Mouse (Mus musculus): ENCODE data around the gene Aldoc. TPM values are rescaled to one million over a fixed set of nuclear protein-coding genes. Genes with fewer than 3 reads are reported as not detected.
A peak's percentile ranks its signal among the peaks of the same experiment; 100 is the strongest.

The Aldoc gene
- polyA plus RNA-seq, 1 experiment = 43.5 TPM

- Histone ChIP-seq H3K27ac (ENCODE audit: insufficient read depth, low read depth, low read length) (no peak overlapping the region), H3K27me3 (replicated peaks; ENCODE audit: control insufficient read depth, insufficient read depth, low read length) (no peaks in the 10 kb centered on the region), H3K4me1 (ENCODE audit: control insufficient read depth, insufficient read depth, low read length) (0 out of 2 replicates have a peak, but pooled peaks cover 4% of the 10 kb centered on the region), H3K36me3 (ENCODE audit: control insufficient read depth, insufficient read depth, low read length) (no peaks in the 10 kb centered on the region), H3K4me3 (ENCODE audit: insufficient read depth, low read depth, low read length) (no peak overlapping the region)
- no peak for TF ChIP-seq POLR2A (IDR thresholded peaks at IDR 0.05; ENCODE audit: low read depth, low read length)
- no peak for TF ChIP-seq CTCF (conservative IDR thresholded peaks at IDR 0.05; ENCODE audit: insufficient read depth, insufficient read length, low read depth, low read length)
- WGBS = 83% methylated on average over 12 of the region's 12 CpGs
- DNase-seq = no peak
Observed at GRCm38 (mm10) chr11:78332676-78333075, 9.9 kb downstream of the Aldoc start.

DNA sequence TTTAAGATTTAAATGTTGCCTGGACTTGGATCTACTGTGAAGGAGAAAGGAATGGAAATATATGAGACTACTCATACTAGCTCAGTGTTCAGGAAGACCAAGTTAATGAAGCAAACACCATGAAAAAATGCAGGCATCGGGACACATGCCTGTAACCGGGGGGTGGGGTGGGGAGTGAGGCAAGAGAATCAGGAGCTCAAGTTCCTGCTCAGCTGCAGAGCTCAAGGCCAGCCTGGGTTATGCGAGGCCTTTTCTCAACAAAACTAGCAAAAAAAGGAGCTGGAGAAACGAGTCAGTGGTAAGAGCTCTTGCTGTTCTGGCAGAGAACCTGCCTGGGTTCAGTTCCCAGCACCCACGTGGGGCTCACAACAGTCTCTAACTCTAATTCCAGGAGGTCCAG lies 11.2 kb downstream of the Aldoc start:
- WGBS = 74% methylated on average over 5 of the region's 5 CpGs
- Histone ChIP-seq H3K36me3 (ENCODE audit: control insufficient read depth, insufficient read depth, low read length) (no peaks in the 10 kb centered on the region), H3K27ac (ENCODE audit: insufficient read depth, low read depth, low read length) (no peak overlapping the region), H3K4me3 (ENCODE audit: insufficient read depth, low read depth, low read length) (no peak overlapping the region), H3K4me1 (ENCODE audit: control insufficient read depth, insufficient read depth, low read length) (0 out of 2 replicates have a peak, but pooled peaks cover 2% of the 10 kb centered on the region), H3K27me3 (replicated peaks; ENCODE audit: control insufficient read depth, insufficient read depth, low read length) (no peaks in the 10 kb centered on the region)
- DNase-seq = no peak
- TF ChIP-seq POLR2A (IDR thresholded peaks at IDR 0.05; ENCODE audit: low read depth, low read length) (no peak), CTCF (conservative IDR thresholded peaks at IDR 0.05; ENCODE audit: insufficient read depth, insufficient read length, low read depth, low read length) (no peak)

- TF ChIP-seq POLR2A (IDR thresholded peaks at IDR 0.05; ENCODE audit: low read depth, low read length) (no peak), CTCF (conservative IDR thresholded peaks at IDR 0.05; ENCODE audit: insufficient read depth, insufficient read length, low read depth, low read length) (no peak)
- no peaks in the 10 kb centered on the region for H3K36me3 ChIP-seq (ENCODE audit: control insufficient read depth, insufficient read depth, low read length)
- no peak for DNase-seq
Observed at GRCm38 (mm10) chr11:78337040-78337439, 14.3 kb downstream of the Aldoc start.

DNA sequence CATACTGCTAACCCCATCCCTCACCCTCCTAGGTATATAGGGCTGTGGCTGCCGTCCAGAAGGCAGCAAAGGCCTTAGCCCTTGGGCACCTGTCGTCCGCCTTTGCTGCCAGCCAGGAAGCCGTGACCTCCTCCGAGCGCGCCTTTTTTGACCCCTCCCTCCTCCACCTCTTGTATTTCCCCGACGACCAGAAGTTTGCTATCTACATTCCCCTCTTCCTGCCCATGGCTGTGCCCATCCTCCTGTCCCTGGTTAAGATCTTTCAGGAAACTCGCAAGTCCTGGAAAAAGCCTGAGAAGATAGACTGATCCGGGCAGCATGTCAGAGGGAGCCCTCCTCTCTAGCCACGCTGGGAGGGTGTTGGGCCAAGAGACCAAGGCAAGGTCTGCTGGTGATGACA lies 18.9 kb downstream of the Aldoc start:
- 73% methylated on average over 12 of the region's 12 CpGs for WGBS
- TF ChIP-seq POLR2A (IDR thresholded peaks at IDR 0.05; ENCODE audit: low read depth, low read length) = no peak
- no peak for TF ChIP-seq CTCF (conservative IDR thresholded peaks at IDR 0.05; ENCODE audit: insufficient read depth, insufficient read length, low read depth, low read length)
- H3K27ac ChIP-seq (ENCODE audit: insufficient read depth, low read depth, low read length) = no peak overlapping the region
- H3K4me1 ChIP-seq (ENCODE audit: control insufficient read depth, insufficient read depth, low read length) = no peaks in the 10 kb centered on the region; the same call in 1 of the 2 replicates
- no peaks in the 10 kb centered on the region for H3K36me3 ChIP-seq (ENCODE audit: control insufficient read depth, insufficient read depth, low read length)
- no peak overlapping the region for H3K4me3 ChIP-seq (ENCODE audit: insufficient read depth, low read depth, low read length)
- no peak for DNase-seq
- H3K27me3 ChIP-seq (replicated peaks; ENCODE audit: control insufficient read depth, insufficient read depth, low read length) = no peaks in the 10 kb centered on the region

More at GRCm38 (mm10) chr11:78337040-78337439, 14.3 kb downstream of the Aldoc start:
- H3K4me1 ChIP-seq (ENCODE audit: control insufficient read depth, insufficient read depth, low read length) = no peaks in the 10 kb centered on the region
- H3K27ac ChIP-seq (ENCODE audit: insufficient read depth, low read depth, low read length) = no peak overlapping the region
- H3K27me3 ChIP-seq (replicated peaks; ENCODE audit: control insufficient read depth, insufficient read depth, low read length) = no peaks in the 10 kb centered on the region
- WGBS = 97% methylated on average over 8 of the region's 8 CpGs
- no peak overlapping the region for H3K4me3 ChIP-seq (ENCODE audit: insufficient read depth, low read depth, low read length)

- Histone ChIP-seq H3K36me3 (ENCODE audit: control insufficient read depth, insufficient read depth, low read length) (no peaks in the 10 kb centered on the region), H3K27me3 (replicated peaks; ENCODE audit: control insufficient read depth, insufficient read depth, low read length) (no peaks in the 10 kb centered on the region), H3K4me1 (ENCODE audit: control insufficient read depth, insufficient read depth, low read length) (no peaks in the 10 kb centered on the region; the same call in 1 of the 2 replicates), H3K27ac (ENCODE audit: insufficient read depth, low read depth, low read length) (no peak within 1 kb of the TSS), H3K4me3 (ENCODE audit: insufficient read depth, low read depth, low read length) (peak within 1 kb of the TSS; percentile 55)
- DNase-seq = peak; percentile 78
- WGBS = 3% methylated on average over 62 of the region's 66 CpGs
- TF ChIP-seq POLR2A (IDR thresholded peaks at IDR 0.05; ENCODE audit: low read depth, low read length) (no peak), CTCF (conservative IDR thresholded peaks at IDR 0.05; ENCODE audit: insufficient read depth, insufficient read length, low read depth, low read length) (no peak)
Observed at GRCm38 (mm10) chr11:78343381-78344327, 20.9 kb downstream of the Aldoc start, which contains the start of gene Unc119. Gene Unc119, plus strand, starts transcription at chr11:78343482.

DNA sequence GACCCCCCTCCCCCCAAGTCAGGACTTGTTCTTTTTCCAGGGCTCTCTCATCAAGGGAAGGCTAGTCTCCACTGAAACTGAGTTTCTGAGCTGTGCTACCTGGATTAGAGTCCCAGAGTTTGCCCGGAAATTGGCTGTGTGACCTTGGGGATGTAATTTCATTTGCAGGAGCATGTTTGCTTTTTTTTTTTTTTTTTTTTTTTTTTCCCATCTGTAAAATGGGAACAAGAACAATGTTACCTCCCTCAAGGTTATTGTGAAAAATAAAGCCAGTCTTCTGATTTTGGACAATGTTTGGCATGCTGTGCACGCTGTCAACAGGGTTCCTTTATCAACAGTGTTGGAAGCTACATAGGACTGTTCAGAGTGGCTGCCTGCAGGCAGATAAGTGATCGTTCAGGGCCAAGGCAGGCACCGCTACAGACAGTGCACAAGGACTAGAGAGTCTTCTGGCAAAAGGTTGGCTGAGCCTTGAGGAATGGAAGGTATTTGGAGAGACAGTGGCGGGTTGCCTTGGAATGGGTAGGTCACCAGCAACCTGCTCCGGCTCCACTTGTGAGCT lies 21.6 kb downstream of the Aldoc start:
- Histone ChIP-seq H3K27ac (ENCODE audit: insufficient read depth, low read depth, low read length) (no peak overlapping the region), H3K4me3 (ENCODE audit: insufficient read depth, low read depth, low read length) (no peak overlapping the region), H3K27me3 (replicated peaks; ENCODE audit: control insufficient read depth, insufficient read depth, low read length) (no peaks in the 10 kb centered on the region), H3K36me3 (ENCODE audit: control insufficient read depth, insufficient read depth, low read length) (no peaks in the 10 kb centered on the region), H3K4me1 (ENCODE audit: control insufficient read depth, insufficient read depth, low read length) (no peaks in the 10 kb centered on the region; the same call in 1 of the 2 replicates)
- WGBS = 71% methylated on average over 6 of the region's 6 CpGs
- DNase-seq = no peak
- TF ChIP-seq CTCF (conservative IDR thresholded peaks at IDR 0.05; ENCODE audit: insufficient read depth, insufficient read length, low read depth, low read length) (no peak), POLR2A (IDR thresholded peaks at IDR 0.05; ENCODE audit: low read depth, low read length) (no peak)
